Mouse (Mus musculus) stomach, embryonic 16.5 days (tissue): ENCODE measurements at regions not wholly inside any gene's neighbourhood (a gene's known extent, or its start where the extent isn't known, plus 50 kb on each side); places are given as distances from the start of the nearest gene placed in this dataset.

Experiments used
- ATAC-seq: fragments of 200-750 bp; cut with Nextera tagmentation; 2 replicates; pipeline ENCODE4 v1.8.0; 2017; ENCODE audit warnings: moderate number of reproducible peaks, moderate TSS enrichment; ENCODE audit not compliant: insufficient read depth, low FRiP score
- H3K27ac ChIP-seq: fragments of 300-500 bp; sonication (generic); 2 replicates; pipeline ENCODE4 v1.5.1; 2014; ENCODE audit warnings: low read length
- H3K27me3 ChIP-seq: fragments of 300-500 bp; sonication (generic); 2 replicates; pipeline ENCODE4 v1.6.1; 2014; ENCODE audit warnings: low read length, control low read depth, mixed read lengths; ENCODE audit not compliant: control insufficient read depth, insufficient read depth
- H3K36me3 ChIP-seq: fragments of 300-500 bp; sonication (generic); 2 replicates; pipeline ENCODE4 v1.6.1; 2014; ENCODE audit warnings: low read length; ENCODE audit not compliant: control insufficient read depth, insufficient read depth
- H3K4me1 ChIP-seq: fragments of 300-500 bp; sonication (generic); 2 replicates; pipeline ENCODE4 v1.6.1; 2014; ENCODE audit warnings: low read length, control low read depth, mixed read lengths; ENCODE audit not compliant: control insufficient read depth, insufficient read depth
- H3K4me2 ChIP-seq: fragments of 300-500 bp; sonication (generic); 2 replicates; pipeline ENCODE4 v1.6.1; 2014; ENCODE audit warnings: low read depth, low read length, mixed read lengths
- H3K4me3 ChIP-seq: fragments of 300-500 bp; sonication (generic); replicated peaks from 2 replicates; pipeline ENCODE4 v1.5.1; 2014; ENCODE audit warnings: mild to moderate bottlenecking, low read length
- H3K9ac ChIP-seq: fragments of 300-500 bp; sonication (generic); 2 replicates; pipeline ENCODE4 v1.6.1; 2014; ENCODE audit warnings: low read length
- H3K9me3 ChIP-seq: fragments of 300-500 bp; sonication (generic); replicated peaks from 2 replicates; pipeline ENCODE4 v1.6.1; 2016; ENCODE audit warnings: low read length, control low read depth; ENCODE audit not compliant: control insufficient read depth
- whole genome bisulfite sequencing: fragments of 180-500 bp; shearing (Covaris S2); extraction: QIAGEN DNeasy Blood & Tissue Kit; methylation state at CpG from one replicate; pipeline ENCODE4 v1.1.7; 2014; 5-methylcytosine and 5-hydroxymethylcytosine counted together

- peak overlapping the region; percentile 17; the same call in 1 of the 2 replicates for H3K27ac ChIP-seq
- peaks cover 32% of the 10 kb centered on the region for H3K4me1 ChIP-seq
- ATAC-seq: no peak
- no peaks in the 10 kb centered on the region for H3K36me3 ChIP-seq
- H3K9me3 ChIP-seq: no peaks in the 10 kb centered on the region
- H3K4me3 ChIP-seq: no peak overlapping the region
- 0 out of 2 replicates have a peak overlapping the region, but pooled peaks have one; percentile 7 for H3K9ac ChIP-seq
- peaks cover 5% of the 10 kb centered on the region; the same call in 1 of the 2 replicates for H3K27me3 ChIP-seq
- WGBS: 61% methylated on average over 8 of the region's 8 CpGs
- H3K4me2 ChIP-seq: no peak overlapping the region
These were observed 75.2 kb upstream of the Wnt7b start for GRCm38 (mm10) chr15:85657441-85657989.

- no peak overlapping the region for H3K4me3 ChIP-seq
- H3K4me1 ChIP-seq: peaks cover 26% of the 10 kb centered on the region
- no peak for ATAC-seq
- no peak overlapping the region for H3K9ac ChIP-seq
- no peaks in the 10 kb centered on the region for H3K36me3 ChIP-seq
- H3K27me3 ChIP-seq: peaks cover 5% of the 10 kb centered on the region
- no peak overlapping the region for H3K27ac ChIP-seq
- H3K4me2 ChIP-seq: no peak overlapping the region
- 82% methylated on average over 14 of the region's 14 CpGs for WGBS
- no peaks in the 10 kb centered on the region for H3K9me3 ChIP-seq
These were observed 76.0 kb upstream of the Wnt7b start for GRCm38 (mm10) chr15:85658101-85658885.

- Histone ChIP-seq H3K27me3 (peaks cover 5% of the 10 kb centered on the region), H3K9me3 (no peaks in the 10 kb centered on the region), H3K27ac (no peak overlapping the region), H3K36me3 (no peaks in the 10 kb centered on the region), H3K4me1 (peaks cover 9% of the 10 kb centered on the region; the same call in 1 of the 2 replicates), H3K4me3 (no peak overlapping the region), H3K9ac (peak overlapping the region; percentile 21; the same call in 1 of the 2 replicates), H3K4me2 (no peak overlapping the region)
- ATAC-seq: no peak; the same call in 1 of the 2 replicates
- WGBS: 28% methylated on average over 45 of the region's 45 CpGs
These were observed 74.0 kb upstream of the Ppara start for GRCm38 (mm10) chr15:85660528-85661392.

- Histone ChIP-seq H3K9me3 (no peaks in the 10 kb centered on the region), H3K4me2 (no peak overlapping the region), H3K4me1 (0 out of 2 replicates have a peak, but pooled peaks cover 6% of the 10 kb centered on the region), H3K9ac (no peak overlapping the region), H3K36me3 (no peaks in the 10 kb centered on the region), H3K27ac (no peak overlapping the region), H3K27me3 (peaks cover 5% of the 10 kb centered on the region), H3K4me3 (no peak overlapping the region)
- no peak for ATAC-seq
- WGBS: 83% methylated on average over 2 of the region's 2 CpGs
These were observed 73.4 kb upstream of the Ppara start for GRCm38 (mm10) chr15:85661393-85661690.

- Histone ChIP-seq H3K4me2 (no peak overlapping the region), H3K9me3 (no peaks in the 10 kb centered on the region), H3K27me3 (peaks cover 5% of the 10 kb centered on the region), H3K27ac (no peak overlapping the region), H3K9ac (no peak overlapping the region), H3K36me3 (no peaks in the 10 kb centered on the region), H3K4me3 (no peak overlapping the region), H3K4me1 (0 out of 2 replicates have a peak, but pooled peaks cover 5% of the 10 kb centered on the region)
- 93% methylated on average over 5 of the region's 5 CpGs for WGBS
- no peak for ATAC-seq
These were observed 73.0 kb upstream of the Ppara start for GRCm38 (mm10) chr15:85661771-85662170.

- no peaks in the 10 kb centered on the region for H3K36me3 ChIP-seq
- H3K9ac ChIP-seq: no peak overlapping the region
- H3K27ac ChIP-seq: no peak overlapping the region
- no peaks in the 10 kb centered on the region for H3K9me3 ChIP-seq
- no peak overlapping the region for H3K4me2 ChIP-seq
- H3K4me3 ChIP-seq: no peak overlapping the region
- 0 out of 2 replicates have a peak, but pooled peaks cover 3% of the 10 kb centered on the region for H3K4me1 ChIP-seq
- WGBS: 86% methylated on average over 8 of the region's 8 CpGs
- no peak for ATAC-seq
- H3K27me3 ChIP-seq: peaks cover 5% of the 10 kb centered on the region
These were observed 72.5 kb upstream of the Ppara start for GRCm38 (mm10) chr15:85662271-85662670.

GRCm38 (mm10) chr15:85662673-85663072 lies 72.1 kb upstream of the Ppara start:
- Histone ChIP-seq H3K4me1 (0 out of 2 replicates have a peak, but pooled peaks cover 3% of the 10 kb centered on the region), H3K9me3 (no peaks in the 10 kb centered on the region), H3K27ac (no peak overlapping the region), H3K36me3 (no peaks in the 10 kb centered on the region), H3K27me3 (peaks cover 5% of the 10 kb centered on the region), H3K4me3 (no peak overlapping the region), H3K4me2 (no peak overlapping the region), H3K9ac (no peak overlapping the region)
- ATAC-seq: no peak
- WGBS: 93% methylated on average over 4 of the region's 4 CpGs

- Histone ChIP-seq H3K9ac (no peak overlapping the region), H3K27me3 (peaks cover 5% of the 10 kb centered on the region), H3K4me1 (0 out of 2 replicates have a peak, but pooled peaks cover 3% of the 10 kb centered on the region), H3K27ac (no peak overlapping the region), H3K4me3 (no peak overlapping the region), H3K9me3 (no peaks in the 10 kb centered on the region), H3K4me2 (no peak overlapping the region), H3K36me3 (no peaks in the 10 kb centered on the region)
- WGBS: 87% methylated on average over 17 of the region's 17 CpGs
- ATAC-seq: no peak
These were observed 70.9 kb upstream of the Ppara start for GRCm38 (mm10) chr15:85663757-85664431.
